Mouse (Mus musculus): ENCODE data around the gene Nlrp4f. TPM values are rescaled to one million over a fixed set of nuclear protein-coding genes. Genes with fewer than 3 reads are reported as not detected.

Gene Nlrp4f
- polyA plus RNA-seq (2017; shearing (Covaris generic)) = not detected

GRCm38 (mm10) chr13:65205877-65206276 is at the start of gene Nlrp4f:
Gene Nlrp4f, minus strand, starts transcription at chr13:65205977.

DNA sequence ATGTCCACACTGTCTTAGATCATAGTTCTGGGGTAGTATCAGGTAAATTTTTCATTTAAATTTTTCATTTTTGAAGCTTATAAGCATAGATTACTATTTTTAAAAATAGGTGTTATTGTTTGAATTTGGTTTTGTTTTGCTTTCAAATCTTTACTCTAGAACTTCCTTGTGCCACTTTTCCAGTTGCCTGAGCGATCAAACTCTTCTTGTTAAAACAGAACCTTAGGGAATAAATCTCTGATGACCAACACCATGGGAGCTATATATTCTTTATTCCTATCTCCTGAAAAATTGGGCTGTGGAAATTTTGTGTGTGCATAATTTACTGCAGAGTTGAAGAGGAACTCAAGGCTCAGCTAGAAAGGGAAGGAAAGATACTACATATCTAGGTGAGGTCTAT is 55.8 kb downstream of the Nlrp4f start, which contains the start of gene Olfr466:
Olfr466 (plus strand) TSS at position 301 of the 400 bp plus-strand sequence.

DNA sequence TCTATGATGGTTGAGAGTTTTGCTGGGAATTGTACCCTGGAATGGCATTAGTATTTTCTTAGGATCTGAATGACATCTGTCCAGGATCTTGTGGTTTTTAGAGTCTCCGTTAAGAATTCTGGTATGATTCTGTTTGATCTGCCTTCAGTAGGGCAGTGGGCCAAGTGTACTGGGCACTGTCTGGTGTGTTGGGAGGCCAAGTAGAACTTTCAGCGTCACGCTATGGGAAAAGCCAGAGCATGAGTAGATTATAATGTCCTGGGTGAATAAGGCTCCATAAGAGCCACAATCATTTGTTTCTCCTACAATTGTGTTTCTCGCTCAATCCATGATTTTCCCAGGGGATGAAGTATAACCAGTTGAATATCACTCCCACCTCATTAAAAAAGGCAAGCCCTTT is 68.0 kb downstream of the Nlrp4f start, which contains the start of gene Olfr465-ps1:
Olfr465-ps1 (plus strand) TSS at position 301 of the 400 bp plus-strand sequence.

Other genes with a start within 250 kb of the Nlrp4f start
- gene Spata31d1c, start 172.9 kb downstream of the Nlrp4f start, polyA plus RNA-seq (2017; shearing (Covaris generic)) = not detected
- gene Prss47, start 153.2 kb downstream of the Nlrp4f start, polyA plus RNA-seq (2017; shearing (Covaris generic)) = not detected
- 58.5 TPM for gene Mfsd14b, start 93.0 kb downstream of the Nlrp4f start, polyA plus RNA-seq (2017; shearing (Covaris generic))
- not detected for gene Olfr465-ps1, start 67.9 kb downstream of the Nlrp4f start, polyA plus RNA-seq (2017; shearing (Covaris generic))
- gene Olfr466, start 55.7 kb downstream of the Nlrp4f start, polyA plus RNA-seq (2017; shearing (Covaris generic)) = 0.16 TPM
- not detected for gene Gm10775, start 53.6 kb upstream of the Nlrp4f start, polyA plus RNA-seq (2017; shearing (Covaris generic))
- gene Zfp369, start 72.8 kb upstream of the Nlrp4f start, polyA plus RNA-seq (2017; shearing (Covaris generic)) = 13.6 TPM